Mouse (Mus musculus): ENCODE results near the gene Olfr519.
A peak's percentile ranks its signal among the peaks of the same experiment; 100 is the strongest.

Olfr519 gene

GRCm38 (mm10) chr7:108894320-108894719 is at the start of gene Olfr519:
Gene Olfr519 (minus strand): TSS chr7:108894420.
- no peak for DNase-seq (ENCODE audit: low read depth, low spot score)

GRCm38 (mm10) chr7:108944002-108944401 is 49.8 kb upstream of the Olfr519 start:
- peak; percentile 75 for DNase-seq (ENCODE audit: low read depth, low spot score)

- no peak for DNase-seq (ENCODE audit: low read depth, low spot score)
Observed at GRCm38 (mm10) chr7:108941466-108941865, 47.2 kb upstream of the Olfr519 start.

GRCm38 (mm10) chr7:108936591-108936990 is 42.4 kb upstream of the Olfr519 start:
- DNase-seq (ENCODE audit: low read depth, low spot score): no peak

GRCm38 (mm10) chr7:108935411-108935810 is 41.2 kb upstream of the Olfr519 start:
- DNase-seq (ENCODE audit: low read depth, low spot score): no peak

GRCm38 (mm10) chr7:108934836-108935235 is 40.6 kb upstream of the Olfr519 start:
- no peak for DNase-seq (ENCODE audit: low read depth, low spot score)

GRCm38 (mm10) chr7:108933794-108934731 is 39.8 kb upstream of the Olfr519 start, which contains the start of gene Eif3f:
Gene Eif3f (plus strand): TSS chr7:108934417.
- peak; percentile 99 for DNase-seq (ENCODE audit: low read depth, low spot score)

GRCm38 (mm10) chr7:108929726-108930393 is 35.6 kb upstream of the Olfr519 start, which contains the start of gene Nlrp10:
Gene Nlrp10 (minus strand): TSS chr7:108930178.
- DNase-seq (ENCODE audit: low read depth, low spot score): no peak

- DNase-seq (ENCODE audit: low read depth, low spot score): no peak
Observed at GRCm38 (mm10) chr7:108928280-108929188, 34.3 kb upstream of the Olfr519 start.

GRCm38 (mm10) chr7:108927043-108927442 is 32.8 kb upstream of the Olfr519 start:
- DNase-seq (ENCODE audit: low read depth, low spot score): no peak

GRCm38 (mm10) chr7:108903969-108904368 is 9.7 kb upstream of the Olfr519 start:
- DNase-seq (ENCODE audit: low read depth, low spot score): no peak

GRCm38 (mm10) chr7:108884906-108885305 is 9.3 kb downstream of the Olfr519 start, which contains the start of gene Olfr518:
Gene Olfr518 (minus strand): TSS chr7:108885006.
- DNase-seq (ENCODE audit: low read depth, low spot score): no peak

GRCm38 (mm10) chr7:108872279-108872678 is 21.9 kb downstream of the Olfr519 start, which contains the start of gene Olfr517:
Gene Olfr517 (minus strand): TSS chr7:108872379.
- DNase-seq (ENCODE audit: low read depth, low spot score): no peak

- no peak for DNase-seq (ENCODE audit: low read depth, low spot score)
Observed at GRCm38 (mm10) chr7:108850429-108850828, 43.8 kb downstream of the Olfr519 start, which contains the start of gene Olfr516. Gene Olfr516 (minus strand): TSS chr7:108850529.
